Mouse (Mus musculus): ENCODE measurements around the gene Tubb2b.
"Not testable (repeated sequence)": the region's sequence is repeated elsewhere in the genome, so short reads cannot be mapped to it uniquely, and the experiment has no call there.

The Tubb2b gene

GRCm38 (mm10) chr13:34109035-34109676 is 21.1 kb downstream of the Tubb2b start:
- in situ Hi-C loops (cut with MseI, MboI) = no loop called here

DNA sequence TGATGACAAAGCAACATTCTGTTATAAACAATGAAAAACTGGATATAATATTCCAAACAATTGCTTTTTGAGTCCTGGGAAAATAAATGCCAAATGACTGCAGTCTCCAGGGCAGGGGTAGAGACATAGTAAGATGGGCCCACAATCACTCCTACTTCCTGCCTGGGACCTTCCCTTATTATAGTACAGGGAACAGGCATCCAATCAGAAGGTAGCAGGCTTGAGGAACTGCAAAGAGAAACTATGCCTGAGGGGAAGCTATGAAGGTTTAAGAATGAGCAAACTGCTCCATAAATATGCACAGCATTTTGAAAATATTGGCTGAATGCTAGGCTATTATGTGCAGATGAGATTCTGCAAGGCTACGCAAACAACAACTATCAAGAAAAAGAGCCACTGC is 23.3 kb downstream of the Tubb2b start:
- in situ Hi-C loops (cut with MseI, MboI) = no loop called here

- in situ Hi-C loops (cut with MseI, MboI) = no loop called here
Observed at GRCm38 (mm10) chr13:34106256-34106655, 24.0 kb downstream of the Tubb2b start.

DNA sequence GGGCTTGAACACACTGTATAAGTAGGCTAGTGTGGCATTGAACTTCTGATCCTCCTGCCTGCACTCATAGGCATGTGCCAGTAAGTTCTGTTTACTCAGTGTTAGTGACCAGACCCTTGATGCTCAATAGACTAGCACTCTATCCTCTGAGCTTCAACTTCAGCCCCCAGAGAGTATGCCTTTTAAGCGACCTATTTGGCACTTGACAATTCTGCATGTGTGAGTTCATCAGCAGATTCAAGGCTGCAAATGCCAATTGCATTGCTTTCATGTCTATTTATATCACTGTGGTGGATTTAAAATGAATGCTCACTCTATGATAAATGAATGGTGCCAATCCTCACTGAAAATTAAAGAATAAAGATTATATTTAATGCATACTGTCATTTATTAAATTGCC is 24.9 kb downstream of the Tubb2b start:
- in situ Hi-C loops (cut with MseI, MboI) = no loop called here

DNA sequence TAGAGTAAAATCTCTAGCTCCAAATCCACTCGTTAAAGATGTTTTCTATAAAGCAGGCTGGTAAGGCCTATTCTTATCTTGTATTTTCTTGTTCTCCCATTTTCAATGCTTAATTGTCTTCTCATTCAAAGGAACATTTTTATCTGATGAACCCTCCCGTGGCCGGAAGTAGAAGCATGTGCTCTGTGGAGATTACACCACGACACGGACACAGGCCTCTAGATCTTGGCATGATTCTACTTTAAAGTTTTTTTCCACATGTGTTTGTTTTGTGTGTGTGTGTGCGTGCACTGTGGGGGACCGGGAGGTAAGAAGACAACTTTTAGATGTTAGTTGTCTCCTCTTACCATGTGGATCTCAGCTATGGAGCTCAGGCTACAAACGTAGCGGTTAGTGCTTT is 28.4 kb downstream of the Tubb2b start:
- in situ Hi-C loops (cut with MseI, MboI) = no loop called here

DNA sequence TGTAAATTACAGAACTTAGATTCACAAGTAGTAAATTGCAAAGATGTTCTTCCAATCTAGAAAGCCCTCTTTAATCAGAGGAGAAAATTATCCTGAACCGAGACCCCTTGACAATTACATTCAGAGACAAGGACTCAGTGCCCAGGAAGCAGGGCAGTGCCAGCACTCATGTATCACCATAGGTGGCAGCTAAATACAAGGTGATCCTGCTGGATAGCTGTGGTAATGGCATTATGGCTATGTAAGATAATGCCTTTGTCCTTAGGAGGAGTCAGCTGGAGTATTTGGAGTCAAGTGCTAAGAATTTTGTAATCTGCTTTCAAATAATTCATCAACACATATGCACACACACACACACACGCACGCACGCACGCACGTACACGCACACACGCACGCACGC is 29.0 kb downstream of the Tubb2b start:
- in situ Hi-C loops (cut with MseI, MboI) = no loop called here

DNA sequence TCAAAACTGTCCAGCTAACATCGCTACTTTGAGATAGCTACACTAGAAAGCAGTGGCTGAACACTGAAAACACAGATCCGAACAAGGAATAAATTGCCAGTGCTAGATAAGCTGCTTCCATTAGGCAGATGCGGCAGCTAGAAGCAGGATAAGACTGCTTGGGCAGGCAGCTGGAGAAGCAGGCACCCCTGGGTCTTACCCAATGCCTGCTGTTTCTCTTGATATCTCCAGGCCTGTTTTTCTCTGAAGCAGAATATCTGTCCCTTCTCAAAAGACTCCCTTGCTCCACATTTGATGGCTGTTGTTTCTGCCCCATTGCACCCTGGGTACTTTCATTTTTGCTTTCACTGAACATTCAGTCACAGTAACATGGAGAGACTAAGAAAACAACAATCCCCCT is 29.5 kb downstream of the Tubb2b start:
- in situ Hi-C loops (cut with MseI, MboI) = no loop called here

GRCm38 (mm10) chr13:34097086-34097485 is 33.2 kb downstream of the Tubb2b start:
- in situ Hi-C loops (cut with MseI, MboI) = no loop called here

DNA sequence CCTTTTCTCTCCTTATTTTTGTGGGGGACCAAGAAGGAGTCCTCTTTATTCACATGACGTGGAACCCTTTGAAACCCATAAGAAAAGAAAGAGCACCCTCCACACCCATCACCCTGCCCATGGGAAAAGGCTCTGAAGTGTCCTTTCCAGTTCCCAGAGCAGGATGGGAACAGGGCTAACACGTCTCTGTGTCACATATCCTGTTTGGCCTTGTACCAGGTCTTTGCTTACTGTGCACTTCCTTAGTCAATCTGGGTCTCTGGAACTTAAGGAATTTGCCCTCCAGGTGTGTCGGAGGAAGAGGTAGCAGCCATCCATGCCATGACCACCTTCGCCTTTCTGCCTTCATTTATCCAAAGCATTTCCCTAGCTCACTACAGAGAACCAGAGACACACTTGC is 33.8 kb downstream of the Tubb2b start:
- in situ Hi-C loops (cut with MseI, MboI) = no loop called here

DNA sequence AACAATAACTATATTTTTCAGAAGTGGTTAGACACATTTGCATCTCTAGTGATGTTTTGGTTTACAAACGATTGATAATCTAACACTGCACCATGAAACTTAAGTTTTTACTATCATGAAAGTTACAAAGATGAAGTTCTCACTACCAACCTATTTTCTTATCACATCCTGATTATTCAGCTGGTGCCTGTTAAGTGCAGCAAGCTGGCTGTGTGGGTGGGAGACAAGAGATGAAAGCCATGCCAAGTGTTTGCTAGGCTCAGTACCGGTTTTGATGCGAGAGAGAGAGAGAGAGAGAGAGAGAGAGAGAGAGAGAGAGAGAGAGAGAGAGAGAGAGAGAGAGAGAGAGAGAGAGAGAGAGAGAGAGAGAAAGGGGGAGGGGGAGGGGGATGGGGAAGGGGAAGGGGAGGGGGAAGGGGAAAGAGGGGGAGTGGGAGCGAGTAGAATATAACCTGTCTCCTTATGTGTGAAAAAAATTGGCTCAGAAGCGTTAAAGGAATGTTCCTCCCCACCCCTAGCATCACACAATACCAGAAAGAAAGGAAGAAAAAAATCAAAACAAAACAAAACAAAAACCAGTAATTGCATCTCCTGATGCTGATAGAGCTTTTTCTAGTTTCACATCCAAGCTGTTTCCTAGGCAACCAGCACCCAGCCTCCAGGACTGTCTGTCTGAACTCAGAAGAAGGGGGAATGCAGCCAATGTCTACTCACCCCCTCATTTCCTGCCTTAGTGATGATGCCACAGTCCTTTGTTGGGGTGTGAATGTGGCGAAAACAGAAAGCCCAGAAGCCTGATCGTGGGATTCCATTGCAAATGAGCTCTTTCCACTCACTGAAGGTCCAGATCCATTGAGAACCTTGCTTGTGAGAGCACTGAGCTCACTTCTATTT is 34.5 kb downstream of the Tubb2b start:
- in situ Hi-C loops (cut with MseI, MboI) = no loop called here

DNA sequence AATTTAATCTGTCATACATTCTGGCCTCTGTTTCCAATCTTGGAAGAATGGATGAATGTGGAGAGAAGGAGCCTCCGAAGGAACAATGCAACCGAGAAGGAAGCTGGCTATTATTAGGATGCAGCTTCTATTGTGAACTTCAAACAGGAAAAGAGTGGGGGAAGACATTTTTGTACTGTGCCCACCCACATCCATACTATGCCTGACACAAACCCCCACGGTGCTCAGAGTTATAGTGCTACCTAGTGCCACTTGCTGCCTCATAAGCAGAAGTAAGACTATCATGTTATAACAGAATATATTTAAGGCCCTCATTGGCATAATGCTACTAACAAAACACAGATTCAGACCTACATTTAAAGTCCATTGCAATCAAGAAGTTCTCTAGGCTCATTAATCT is 40.9 kb downstream of the Tubb2b start:
- in situ Hi-C loops (cut with MseI, MboI) = no loop called here

GRCm38 (mm10) chr13:34088871-34089288 is 41.4 kb downstream of the Tubb2b start:
- in situ Hi-C loops (cut with MseI, MboI) = no loop called here

- in situ Hi-C loops (cut with MseI, MboI) = not testable (repeated sequence)
Observed at GRCm38 (mm10) chr13:34088201-34088649, 42.0 kb downstream of the Tubb2b start.

GRCm38 (mm10) chr13:34087052-34087812 is 43.0 kb downstream of the Tubb2b start:
- in situ Hi-C loops (cut with MseI, MboI) = no loop called here

GRCm38 (mm10) chr13:34084026-34084750 is 46.1 kb downstream of the Tubb2b start:
- in situ Hi-C loops (cut with MseI, MboI) = no loop called here

DNA sequence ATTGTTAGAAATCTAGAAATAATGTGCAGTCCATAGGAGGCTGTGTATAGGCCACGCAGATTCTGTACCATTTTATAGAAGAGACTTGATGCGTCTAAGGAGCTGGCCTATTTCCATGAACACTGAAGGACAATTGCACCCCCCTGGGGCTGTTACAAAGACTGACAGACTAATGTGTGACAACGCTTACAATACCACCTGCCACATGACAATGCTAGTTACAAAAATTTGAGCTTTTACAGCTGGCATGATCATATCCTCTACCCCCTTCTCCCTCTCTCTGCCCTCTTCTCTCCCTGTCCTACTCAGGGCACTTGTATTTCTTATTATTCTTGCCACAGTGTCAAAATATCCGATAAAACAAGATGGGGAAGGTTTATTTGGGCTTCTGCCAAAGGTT is 48.3 kb downstream of the Tubb2b start:
- in situ Hi-C loops (cut with MseI, MboI) = no loop called here

DNA sequence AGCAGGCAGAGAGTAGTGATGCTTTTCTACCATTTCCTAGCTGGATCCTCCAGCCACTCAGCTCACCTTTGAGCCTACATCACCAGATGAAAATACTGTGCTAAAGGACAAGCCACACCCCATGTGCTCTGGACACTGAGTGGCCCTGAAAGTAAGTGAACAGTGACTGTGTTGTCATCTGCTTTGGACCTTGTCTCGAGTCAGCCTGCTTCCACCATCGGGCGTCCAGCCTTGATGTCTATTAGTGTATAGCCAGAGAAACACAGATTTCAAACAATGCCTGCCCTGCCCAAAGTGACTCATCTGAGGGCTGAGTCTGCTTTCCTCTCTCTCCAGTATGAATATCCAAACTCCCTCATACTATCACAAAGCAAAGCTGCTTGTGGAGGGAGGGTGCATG is 50.5 kb downstream of the Tubb2b start:
- in situ Hi-C loops (cut with MseI, MboI) = no loop called here

GRCm38 (mm10) chr13:34078500-34079280 is 51.6 kb downstream of the Tubb2b start:
- in situ Hi-C loops (cut with MseI, MboI) = no loop called here

DNA sequence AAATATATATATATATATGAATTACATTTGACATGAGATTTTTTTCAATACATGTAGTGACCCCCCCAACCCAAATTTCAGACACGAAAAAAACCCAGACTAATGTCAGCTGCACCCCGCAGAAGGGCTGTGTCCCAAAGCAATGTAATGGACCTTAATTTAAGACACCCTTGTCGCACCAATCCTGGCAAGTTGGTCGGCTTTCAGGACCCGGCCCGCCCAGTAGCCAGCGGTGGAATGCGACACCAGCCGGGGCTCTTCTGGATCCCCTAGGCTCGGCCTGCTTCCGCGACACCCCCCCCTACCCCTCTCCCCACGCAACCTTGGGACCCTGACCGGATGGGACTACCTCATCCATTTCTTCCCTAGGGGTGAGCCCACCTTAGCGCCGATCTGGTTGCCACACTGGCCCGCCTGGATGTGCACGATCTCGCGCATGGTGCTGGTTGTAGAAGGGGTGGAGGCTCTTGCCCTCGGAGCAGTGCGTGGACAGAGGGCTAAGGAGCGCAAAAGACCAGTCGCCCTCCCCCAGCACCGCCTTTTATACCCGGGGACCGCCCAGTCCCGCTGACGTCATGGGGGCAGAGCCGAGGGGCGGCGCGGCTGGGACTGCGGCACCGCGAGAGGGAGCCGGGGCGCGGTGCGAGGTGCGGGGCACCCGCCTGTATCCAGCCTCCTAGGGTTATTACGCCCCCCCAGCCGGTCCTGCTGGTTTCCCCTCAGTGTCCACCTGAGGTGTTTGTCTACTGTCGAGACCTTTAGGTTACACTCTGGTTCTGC is 52.6 kb downstream of the Tubb2b start, which contains the start of gene Tubb2a:
Gene Tubb2a, minus strand, starts transcription at position 516 of the 780 bp plus-strand sequence.
- in situ Hi-C loops (cut with MseI, MboI) = no loop called here
